Mouse (Mus musculus) adrenal gland, postnatal 10 days (tissue): ENCODE measurements around the gene Polr3c. TPM values are rescaled to one million over a fixed set of nuclear protein-coding genes. Genes with fewer than 3 reads are reported as not detected.
"Not testable (repeated sequence)": the region's sequence is repeated elsewhere in the genome, so short reads cannot be mapped to it uniquely, and the experiment has no call there.

Source experiments
- DNase-seq: peaks from one replicate; pipeline ENCODE4 v3.0.0; 2021; ENCODE audit warnings: mixed read lengths
- total RNA-seq, 2 experiments: library from RNA; stranded (reverse); gene quantifications; 2 replicates each; pipeline ENCODE4 v1.2.3; 2021

The Polr3c gene
- total RNA-seq, 2 experiments from 2014 or later: 28.0 to 32.7 TPM

DNA sequence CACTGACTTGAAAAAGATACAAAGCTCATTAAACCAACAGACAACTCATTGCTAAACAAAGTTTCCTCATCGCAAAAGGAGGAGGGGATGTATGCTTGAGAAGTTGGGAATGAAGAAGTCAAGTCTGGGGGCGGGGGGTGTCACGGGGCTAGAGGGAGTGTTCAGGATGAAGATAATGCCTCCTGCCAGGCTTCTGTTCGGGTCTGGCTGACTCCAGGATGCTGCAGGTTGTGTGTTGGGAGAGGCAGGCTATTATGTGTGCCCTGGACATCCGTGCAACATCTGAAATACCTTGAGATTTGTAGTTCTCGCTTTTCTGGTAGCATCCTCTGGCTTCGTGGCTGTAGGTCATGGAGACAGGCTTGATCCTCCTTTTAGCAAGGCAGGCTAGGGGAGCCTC lies 49.0 kb downstream of the Polr3c start:
- DNase-seq: no peak

DNA sequence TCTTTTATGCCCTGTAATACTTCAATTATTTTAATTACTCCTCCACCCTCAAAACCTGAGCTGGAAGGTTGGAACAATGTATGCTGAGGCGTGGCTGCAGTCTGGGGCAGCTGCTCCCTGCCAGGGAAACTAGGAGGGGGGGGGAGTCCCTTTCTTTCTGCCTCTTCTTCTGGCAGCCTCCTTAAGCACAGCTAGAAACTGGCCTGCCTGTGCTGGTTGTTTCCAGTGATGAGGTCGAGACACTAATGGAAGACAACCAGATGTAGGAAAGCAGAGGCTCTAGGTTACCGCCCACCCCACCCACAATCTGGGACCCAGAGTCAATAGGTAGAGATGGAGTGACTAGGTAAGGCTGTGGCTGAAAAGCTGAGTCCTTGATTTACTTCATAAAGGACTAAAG lies 51.7 kb downstream of the Polr3c start:
- DNase-seq: no peak

DNA sequence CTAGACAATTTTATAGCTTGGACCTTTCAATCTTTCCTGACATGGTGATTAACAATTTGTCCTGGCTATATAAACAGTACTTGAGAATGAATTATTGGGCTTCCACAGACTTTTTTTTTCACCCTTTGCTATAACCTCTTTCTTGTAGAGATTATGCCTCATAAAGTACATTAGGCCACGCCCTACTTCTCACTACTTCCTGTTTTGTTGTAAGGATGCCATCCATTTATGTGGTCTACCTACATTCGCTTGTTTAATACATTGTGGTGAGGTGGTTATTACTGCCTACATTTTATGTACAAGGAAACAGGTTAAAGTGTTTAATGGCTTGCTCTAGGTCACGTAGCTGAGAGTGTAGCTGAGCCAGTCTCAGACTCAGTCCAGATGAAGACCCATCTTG lies 52.3 kb downstream of the Polr3c start:
- no peak for DNase-seq

DNA sequence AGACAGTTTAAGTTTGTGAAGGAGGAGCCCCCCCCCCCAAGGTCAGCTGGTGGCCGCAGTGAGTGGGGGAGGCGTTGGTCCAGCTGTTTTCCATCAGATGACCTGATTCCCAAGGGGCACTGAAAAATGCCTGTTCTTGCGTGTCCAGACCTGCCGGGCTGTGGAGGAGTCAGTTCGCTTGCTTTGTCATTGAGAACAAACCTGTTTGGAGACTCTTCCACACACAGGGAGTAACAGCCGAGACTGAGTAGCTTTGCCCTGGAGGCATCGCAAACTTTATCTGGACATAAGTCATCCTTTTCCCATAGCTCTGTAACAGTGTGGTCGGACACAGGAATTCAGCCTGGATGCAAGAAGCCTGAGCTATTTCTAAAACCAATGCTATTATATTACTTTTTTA lies 53.0 kb downstream of the Polr3c start:
- DNase-seq: no peak

DNA sequence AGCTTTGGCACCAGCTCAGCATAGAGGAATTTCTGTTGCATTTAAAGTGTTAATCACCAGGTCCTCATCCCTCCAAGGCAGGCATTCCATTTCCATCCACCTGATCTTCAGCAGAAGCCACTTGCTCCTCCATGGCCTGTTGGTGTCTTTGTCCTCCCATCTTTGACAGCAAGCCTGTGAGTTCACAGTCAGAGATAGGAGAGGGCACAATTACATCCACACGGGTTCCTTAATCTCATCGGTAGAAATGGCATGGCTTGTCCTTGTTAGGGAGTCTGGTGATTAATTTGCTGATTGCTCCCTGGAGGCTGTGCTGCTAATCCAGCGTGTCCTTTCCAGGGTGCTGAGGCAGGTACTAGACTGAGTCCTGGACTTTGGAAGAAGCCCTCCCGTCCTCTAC lies 53.9 kb downstream of the Polr3c start:
- no peak for DNase-seq

DNA sequence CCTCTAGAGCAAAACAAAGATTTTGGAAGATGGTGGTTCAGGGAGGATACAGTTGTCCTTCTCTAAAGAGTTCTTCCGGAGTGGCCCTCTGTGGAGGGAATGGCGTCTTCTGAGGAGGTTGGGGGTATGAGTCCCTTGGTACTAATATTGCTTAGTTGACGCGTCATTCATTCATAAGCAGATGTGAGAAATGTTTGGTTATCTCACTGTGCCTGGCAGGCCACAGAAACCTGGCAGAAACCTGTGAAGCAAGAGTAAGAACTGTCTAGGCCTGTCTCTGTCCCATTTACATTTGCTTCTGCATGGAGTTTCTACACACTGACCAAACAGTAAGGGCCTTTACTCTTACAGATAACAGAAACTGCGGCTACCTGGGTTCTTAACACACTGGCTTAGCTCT lies 55.9 kb downstream of the Polr3c start:
- DNase-seq: no peak

DNA sequence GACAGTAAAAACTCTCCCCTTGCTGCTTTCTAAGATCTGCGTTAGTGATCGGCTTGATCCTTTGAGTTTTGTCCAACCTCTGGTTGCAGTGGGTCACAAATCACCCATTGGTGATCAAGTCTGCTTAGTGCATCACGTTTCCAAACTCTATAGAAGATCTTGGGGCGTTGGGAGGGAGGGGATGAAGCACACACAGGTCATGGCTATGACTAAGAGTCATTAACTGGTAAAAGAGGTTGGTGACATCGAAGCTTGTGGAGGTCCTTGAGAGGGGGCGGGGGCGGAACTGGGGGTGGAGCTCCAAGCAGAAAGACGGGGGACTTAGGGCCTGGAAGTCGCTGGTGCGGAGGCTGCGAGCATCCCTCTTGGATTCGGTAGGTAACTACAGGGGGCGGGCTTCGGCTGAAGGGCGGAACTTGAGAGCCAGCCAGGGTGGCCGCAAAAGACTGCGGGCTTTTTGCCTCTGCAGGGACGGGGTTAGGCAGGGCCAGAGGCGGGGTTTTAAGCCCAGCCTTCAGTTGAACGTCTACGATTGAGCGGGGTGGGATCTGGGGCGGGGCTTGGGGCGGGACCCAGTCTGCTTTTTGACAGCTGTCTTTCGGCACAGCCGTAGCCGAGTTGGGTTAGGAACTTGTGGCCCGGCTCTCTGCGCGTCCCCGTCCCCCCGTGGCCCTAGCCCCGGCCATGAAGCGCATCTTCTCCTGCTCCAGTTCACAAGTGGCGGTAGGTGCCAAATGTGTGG lies 57.5 kb downstream of the Polr3c start, which contains the start of gene Ankrd35:
Gene Ankrd35, plus strand, starts transcription at position 405 of the 742 bp plus-strand sequence.
- DNase-seq: peak; percentile 85

DNA sequence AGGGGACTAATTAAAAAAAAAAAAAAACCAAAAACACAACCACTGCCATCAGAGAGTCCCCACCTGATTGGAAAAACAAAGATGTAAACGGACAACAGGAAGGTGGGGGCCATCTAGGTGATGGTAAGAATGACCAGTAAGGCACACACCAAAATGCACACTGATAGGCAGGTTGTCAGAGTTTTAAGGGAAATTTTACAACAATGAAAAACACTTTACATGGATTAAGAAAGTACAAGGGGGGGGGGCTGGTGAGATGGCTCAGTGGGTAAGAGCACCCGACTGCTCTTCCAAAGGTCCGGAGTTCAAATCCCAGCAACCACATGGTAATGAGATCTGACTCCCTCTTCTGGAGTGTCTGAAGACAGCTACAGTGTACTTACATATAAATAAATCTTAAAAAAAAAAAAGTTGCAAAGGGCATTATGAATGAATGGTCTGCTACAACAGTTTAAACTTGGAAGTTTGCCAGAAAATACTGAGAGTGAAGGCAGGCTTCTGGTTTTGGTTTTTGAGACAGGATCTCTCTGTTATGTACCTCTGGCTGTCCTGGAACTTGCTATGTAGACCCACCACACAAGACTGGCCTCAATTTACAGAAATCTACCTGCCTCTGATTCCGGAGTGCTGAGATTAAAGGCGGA lies 58.9 kb downstream of the Polr3c start:
- DNase-seq: no peak

DNA sequence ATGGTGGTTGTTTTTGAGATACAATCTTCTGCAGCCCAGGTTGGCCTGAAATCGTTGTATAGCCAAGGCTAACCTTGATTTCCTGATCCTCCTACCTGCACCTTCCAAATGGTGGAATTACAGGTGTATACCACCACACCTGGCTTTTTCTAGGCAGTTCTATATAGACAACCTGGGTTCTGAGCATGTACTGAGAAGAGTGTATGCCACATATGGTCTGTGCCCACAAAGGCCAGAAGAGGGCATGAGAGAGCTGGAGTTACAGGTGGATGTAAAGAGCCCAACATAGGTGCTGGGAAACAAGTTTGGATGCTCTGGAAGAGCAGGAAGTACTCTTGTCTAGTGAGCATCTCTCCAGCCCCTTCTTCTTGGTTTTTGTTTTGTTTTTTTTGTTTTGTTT lies 60.1 kb downstream of the Polr3c start:
- peak; percentile 51 for DNase-seq

DNA sequence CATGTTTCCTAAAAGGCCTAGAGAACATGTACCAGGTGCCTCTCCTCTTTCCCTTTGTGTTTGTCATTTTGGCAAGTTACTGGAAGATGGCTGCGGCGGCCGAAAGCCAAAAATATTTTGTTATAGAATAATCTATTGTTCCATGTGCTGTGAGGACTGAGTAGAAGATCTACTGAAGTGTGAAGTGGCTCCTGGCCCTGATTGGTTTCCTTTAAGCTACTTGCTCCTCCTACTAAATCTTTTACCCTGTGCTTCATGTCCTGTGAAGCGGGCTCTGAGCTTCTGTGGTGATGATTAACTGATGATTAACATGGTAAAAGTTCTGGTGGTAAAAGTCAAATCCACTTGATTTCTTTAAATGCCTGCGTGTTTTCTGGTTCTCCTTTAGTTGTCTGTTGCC lies 60.5 kb downstream of the Polr3c start:
- DNase-seq: no peak

DNA sequence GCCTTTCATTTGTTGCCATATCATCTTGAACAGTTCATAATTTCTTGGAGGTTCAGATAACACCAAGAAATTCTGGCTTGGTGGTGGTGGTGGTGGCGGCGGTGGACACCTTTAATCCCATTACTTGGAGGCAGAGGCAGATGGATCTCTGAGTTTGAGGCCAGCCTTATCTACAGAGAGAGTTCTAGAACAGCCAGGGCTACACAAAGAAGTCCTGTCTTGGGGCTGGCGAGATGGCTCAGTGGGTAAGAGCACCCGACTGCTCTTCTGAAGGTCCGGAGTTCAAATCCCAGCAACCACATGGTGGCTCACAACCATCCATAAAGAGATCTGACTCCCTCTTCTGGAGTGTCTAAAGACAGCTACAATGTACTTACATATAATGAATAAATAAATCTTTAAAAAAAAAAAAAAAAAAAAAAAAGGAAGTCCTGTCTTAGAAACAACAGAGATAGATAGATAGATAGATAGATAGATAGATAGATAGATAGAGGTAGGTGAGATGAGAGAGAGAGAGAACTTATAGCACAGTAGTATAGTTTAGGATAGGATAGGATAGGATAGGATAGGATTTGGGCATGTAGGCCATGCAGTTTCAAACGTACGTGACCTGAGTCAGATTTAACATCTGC lies 61.6 kb downstream of the Polr3c start:
- DNase-seq: not testable (repeated sequence)

DNA sequence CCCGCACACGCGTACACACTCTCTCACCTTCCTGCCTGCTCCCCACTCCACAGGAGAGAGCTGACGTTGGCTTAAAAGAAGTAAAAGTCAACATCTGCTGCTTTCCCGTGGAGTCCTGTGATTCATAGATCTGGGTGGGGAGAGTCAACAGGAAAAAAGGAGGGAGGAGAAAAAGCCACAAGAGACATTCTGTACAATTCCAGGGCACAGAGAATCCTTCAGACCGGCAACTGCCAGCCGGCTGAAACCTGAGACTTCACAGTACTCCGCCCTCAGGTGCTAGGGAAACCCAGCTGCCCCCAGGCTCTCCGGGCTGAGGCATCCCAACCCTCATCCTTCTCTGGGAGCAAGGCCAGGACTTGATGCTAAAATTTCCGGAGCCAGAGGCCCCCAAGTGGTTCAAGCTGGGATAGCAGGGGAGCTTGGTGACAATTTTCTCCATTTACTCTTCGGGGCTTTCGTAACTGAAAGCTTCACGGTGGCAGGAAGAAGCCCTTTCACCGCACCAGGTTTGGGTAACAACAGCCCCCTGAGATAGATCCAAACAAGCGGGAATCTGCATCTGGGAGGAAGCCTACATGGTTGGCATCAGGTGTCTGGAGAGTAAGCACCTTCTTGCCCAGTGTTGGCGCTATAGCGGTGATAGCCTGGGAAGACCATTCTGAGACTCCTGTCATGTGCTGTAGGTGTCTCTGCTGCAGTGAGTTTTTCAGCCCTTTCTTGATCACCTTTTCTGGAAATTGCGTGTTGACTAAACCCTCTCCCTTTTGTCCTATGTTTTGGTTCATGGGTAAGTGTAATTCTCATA lies 63.8 kb downstream of the Polr3c start:
- peak; percentile 87 for DNase-seq

DNA sequence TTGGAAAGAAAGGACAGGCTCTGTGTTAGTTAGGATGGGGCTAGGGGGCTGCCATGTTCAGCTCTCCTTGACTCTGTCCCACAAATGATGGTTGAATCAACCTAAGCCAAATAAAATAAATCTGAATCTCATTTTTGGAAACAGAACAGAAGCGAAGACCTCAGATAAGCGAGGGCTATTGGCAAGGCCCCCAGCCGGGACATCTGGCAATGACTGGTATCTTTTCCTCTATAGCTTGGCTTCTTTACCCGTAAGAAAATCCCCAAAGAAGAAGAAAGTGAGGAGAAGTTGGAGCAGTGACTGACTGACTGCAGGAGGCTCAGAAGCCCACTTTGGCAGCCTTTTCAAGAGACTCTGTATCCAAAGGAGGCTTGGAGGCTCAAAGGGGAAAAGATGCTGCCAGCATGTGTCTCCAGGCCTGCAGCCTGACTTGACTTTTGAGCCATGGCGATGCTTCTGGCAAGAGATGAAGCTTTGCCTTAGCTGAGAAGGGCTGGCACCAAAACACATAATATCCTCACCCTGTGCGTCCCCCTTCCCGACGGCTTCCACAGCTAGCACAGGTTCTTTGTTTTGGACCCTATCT lies 64.6 kb downstream of the Polr3c start:
- no peak for DNase-seq

Other genes with a start within 250 kb of the Polr3c start
- gene Hfe2, start 202.5 kb downstream of the Polr3c start, total RNA-seq: 10 to 100 TPM; 14.0 to 29.6 TPM
- gene Txnip, start 169.7 kb downstream of the Polr3c start, total RNA-seq: 100 to 1,000 TPM; 601 to 945 TPM
- gene Gm16253, start 150.6 kb downstream of the Polr3c start, total RNA-seq: under 1 TPM in 1 of 2 experiments, not detected in 1; 0.61 TPM
- 10 to 100 TPM; 29.3 to 34.3 TPM for gene Polr3gl, start 133.4 kb downstream of the Polr3c start, total RNA-seq
- under 1 TPM; 0.54 to 0.55 TPM for gene Ankrd34a, start 131.0 kb downstream of the Polr3c start, total RNA-seq
- 10 to 100 TPM; 33.3 to 42.6 TPM for gene Lix1l, start 126.5 kb downstream of the Polr3c start, total RNA-seq
- 10 to 100 TPM; 68.8 to 72.9 TPM for gene Rbm8a, start 97.7 kb downstream of the Polr3c start, total RNA-seq
- gene Pex11b, start 92.3 kb downstream of the Polr3c start, total RNA-seq: 10 to 100 TPM; 46.7 to 48.4 TPM
- under 1 TPM; 0.24 to 0.33 TPM for gene Gm42957, start 92.2 kb downstream of the Polr3c start, total RNA-seq
- 1 to 10 TPM; 1.8 to 2.0 TPM for gene Itga10, start 82.0 kb downstream of the Polr3c start, total RNA-seq
- gene Ankrd35, start 57.5 kb downstream of the Polr3c start, total RNA-seq: 1 to 10 TPM; 1.5 to 1.9 TPM
- gene Pias3, start 31.2 kb downstream of the Polr3c start, total RNA-seq: 10 to 100 TPM; 22.0 to 32.0 TPM
- 1 to 10 TPM; 3.1 to 5.3 TPM for gene Nudt17, start 19.1 kb downstream of the Polr3c start, total RNA-seq
- 10 to 100 TPM; 34.1 to 35.7 TPM for gene Rnf115, start within 50 bp of the Polr3c start, total RNA-seq
- gene Pdzk1, start 101.7 kb upstream of the Polr3c start, total RNA-seq: 1 to 10 TPM; 4.9 to 9.1 TPM
- gene Cd160, start 101.7 kb upstream of the Polr3c start, total RNA-seq: under 1 TPM; 0.27 to 0.39 TPM
- gene Gja5, start 177.1 kb upstream of the Polr3c start, total RNA-seq: 1 to 10 TPM; 3.9 to 4.4 TPM
- gene Gpr89, start 177.7 kb upstream of the Polr3c start, total RNA-seq: 10 to 100 TPM; 27.7 to 31.2 TPM
- not detected for gene Gja8, start 198.4 kb upstream of the Polr3c start, total RNA-seq